Mouse (Mus musculus) neural tube, embryonic 13.5 days (tissue): Measurements from ENCODE around the gene 4833439L19Rik. TPM values are rescaled to one million over a fixed set of nuclear protein-coding genes. Genes with fewer than 3 reads are reported as not detected.

ENCODE experiments used
- ATAC-seq: fragments of 200-750 bp; cut with Nextera tagmentation; 2 replicates; pipeline ENCODE4 v1.8.0; 2017; ENCODE audit warnings: low read depth, mild to moderate bottlenecking, moderate TSS enrichment, moderate library complexity
- H3K27ac ChIP-seq: fragments of 300-500 bp; sonication (generic); replicated peaks from 2 replicates; pipeline ENCODE4 v1.5.1; 2015; ENCODE audit warnings: moderate library complexity, mild to moderate bottlenecking, inconsistent platforms
- H3K27me3 ChIP-seq: fragments of 300-500 bp; sonication (generic); 2 replicates; pipeline ENCODE4 v1.6.1; 2015; ENCODE audit warnings: mild to moderate bottlenecking, inconsistent platforms
- H3K36me3 ChIP-seq: fragments of 300-500 bp; sonication (generic); 2 replicates; pipeline ENCODE4 v1.6.1; 2015; ENCODE audit warnings: mild to moderate bottlenecking, inconsistent platforms
- H3K4me1 ChIP-seq: fragments of 300-500 bp; sonication (generic); replicated peaks from 2 replicates; pipeline ENCODE4 v1.6.1; 2015; ENCODE audit warnings: inconsistent platforms
- H3K4me2 ChIP-seq: fragments of 300-500 bp; sonication (generic); 2 replicates; pipeline ENCODE4 v1.6.1; 2015; ENCODE audit warnings: inconsistent platforms, mild to moderate bottlenecking, moderate library complexity
- H3K4me3 ChIP-seq: fragments of 300-500 bp; sonication (generic); 2 replicates; pipeline ENCODE4 v1.5.1; 2015; ENCODE audit warnings: mild to moderate bottlenecking, inconsistent platforms
- H3K9ac ChIP-seq: fragments of 300-500 bp; sonication (generic); 2 replicates; pipeline ENCODE4 v1.6.1; 2015; ENCODE audit warnings: moderate library complexity, mild to moderate bottlenecking, inconsistent platforms
- H3K9me3 ChIP-seq: fragments of 300-500 bp; sonication (generic); 2 replicates; pipeline ENCODE4 v1.6.1; 2016; ENCODE audit warnings: inconsistent platforms
- WGBS: fragments of 180-500 bp; shearing (Covaris S2); methylation state at CpG from one replicate; pipeline ENCODE4 v1.1.7; 2015; 5-methylcytosine and 5-hydroxymethylcytosine counted together
- polyA plus RNA-seq: library from polyadenylated mRNA; unstranded; fragments of >200 nt; fragmentation: Nextera tagmentation; extraction: Ambion mirVana; gene quantifications from 2 replicates; pipeline ENCODE4 v1.2.1, GENCODE M21; 2015

Gene 4833439L19Rik
- polyA plus RNA-seq, 1 experiment from 2014 or later: 246 TPM

GRCm38 (mm10) chr13:54598622-54599143 lies 33.4 kb upstream of the 4833439L19Rik start:
- peaks cover 68% of the 10 kb centered on the region for H3K36me3 ChIP-seq
- no peak overlapping the region for H3K4me3 ChIP-seq
- H3K4me2 ChIP-seq: no peak overlapping the region
- WGBS: 90% methylated on average over 12 of the region's 12 CpGs
- no peaks in the 10 kb centered on the region for H3K27me3 ChIP-seq
- ATAC-seq: no peak
- H3K9ac ChIP-seq: no peak overlapping the region
- no peak overlapping the region for H3K27ac ChIP-seq
- no peaks in the 10 kb centered on the region for H3K9me3 ChIP-seq
- peaks cover 12% of the 10 kb centered on the region; the same call in 1 of the 2 replicates for H3K4me1 ChIP-seq

- H3K9ac ChIP-seq: no peak overlapping the region
- H3K9me3 ChIP-seq: no peaks in the 10 kb centered on the region
- ATAC-seq: no peak
- no peak overlapping the region for H3K27ac ChIP-seq
- 73% methylated on average over 5 of the region's 5 CpGs for WGBS
- no peak overlapping the region for H3K4me2 ChIP-seq
- no peaks in the 10 kb centered on the region for H3K27me3 ChIP-seq
- peaks cover 79% of the 10 kb centered on the region for H3K36me3 ChIP-seq
- H3K4me1 ChIP-seq: peaks cover 21% of the 10 kb centered on the region
- H3K4me3 ChIP-seq: no peak overlapping the region
Observed at GRCm38 (mm10) chr13:54596870-54597269, 31.6 kb upstream of the 4833439L19Rik start.

- Histone ChIP-seq H3K4me2 (no peak overlapping the region), H3K36me3 (peaks cover 77% of the 10 kb centered on the region), H3K4me3 (no peak overlapping the region), H3K27ac (no peak overlapping the region), H3K4me1 (peaks cover 27% of the 10 kb centered on the region), H3K9me3 (no peaks in the 10 kb centered on the region), H3K9ac (no peak overlapping the region), H3K27me3 (no peaks in the 10 kb centered on the region)
- no peak for ATAC-seq
- WGBS: 84% methylated on average over 8 of the region's 8 CpGs
Observed at GRCm38 (mm10) chr13:54596107-54596690, 31.0 kb upstream of the 4833439L19Rik start.

- 93% methylated on average over 11 of the region's 11 CpGs for WGBS
- H3K27ac ChIP-seq: no peak overlapping the region
Observed at GRCm38 (mm10) chr13:54593617-54594016, 28.4 kb upstream of the 4833439L19Rik start.

GRCm38 (mm10) chr13:54591776-54592356 lies 26.6 kb upstream of the 4833439L19Rik start:
- H3K36me3 ChIP-seq: peaks cover 47% of the 10 kb centered on the region
- H3K9ac ChIP-seq: no peak overlapping the region

More at GRCm38 (mm10) chr13:54593617-54594016, 28.4 kb upstream of the 4833439L19Rik start:
- Histone ChIP-seq H3K36me3 (peaks cover 60% of the 10 kb centered on the region), H3K4me1 (peaks cover 43% of the 10 kb centered on the region), H3K27me3 (no peaks in the 10 kb centered on the region), H3K4me2 (no peak overlapping the region), H3K4me3 (no peak overlapping the region), H3K9me3 (no peaks in the 10 kb centered on the region), H3K9ac (no peak overlapping the region)
- no peak for ATAC-seq

GRCm38 (mm10) chr13:54589996-54590951 lies 25.0 kb upstream of the 4833439L19Rik start, which contains the start of the genes Nop16 and Higd2a:
Nop16 (minus strand) TSS chr13:54590090.
Higd2a (plus strand) TSS chr13:54590207.
- Histone ChIP-seq H3K36me3 (peaks cover 45% of the 10 kb centered on the region), H3K9me3 (no peaks in the 10 kb centered on the region), H3K4me2 (peak within 1 kb of the TSS; percentile 75), H3K27ac (peak within 1 kb of the TSS; percentile 90), H3K4me3 (peak within 1 kb of the TSS; percentile 90), H3K27me3 (no peaks in the 10 kb centered on the region), H3K4me1 (peaks cover 41% of the 10 kb centered on the region), H3K9ac (peak within 1 kb of the TSS; percentile 86)
- WGBS: under 1% methylated on average over 51 of the region's 51 CpGs
- ATAC-seq: peak; percentile 97

More at GRCm38 (mm10) chr13:54591776-54592356, 26.6 kb upstream of the 4833439L19Rik start:
- Histone ChIP-seq H3K4me3 (peak overlapping the region; percentile 90; the same call in 1 of the 2 replicates), H3K27ac (no peak overlapping the region), H3K9me3 (no peaks in the 10 kb centered on the region), H3K4me1 (peaks cover 45% of the 10 kb centered on the region), H3K4me2 (peak overlapping the region; percentile 75), H3K27me3 (no peaks in the 10 kb centered on the region)
- ATAC-seq: no peak
- WGBS: 89% methylated on average over 8 of the region's 8 CpGs

GRCm38 (mm10) chr13:54589414-54589995 lies 24.3 kb upstream of the 4833439L19Rik start:
- 0 out of 2 replicates have a peak overlapping the region, but pooled peaks have one; percentile 33 for H3K27ac ChIP-seq
- H3K4me3 ChIP-seq: peak overlapping the region; percentile 90
- peak overlapping the region; percentile 86 for H3K9ac ChIP-seq
- H3K4me2 ChIP-seq: peak overlapping the region; percentile 75
- WGBS: 2% methylated on average over 24 of the region's 24 CpGs
- ATAC-seq: peak; percentile 16
- H3K9me3 ChIP-seq: no peaks in the 10 kb centered on the region
- H3K27me3 ChIP-seq: no peaks in the 10 kb centered on the region
- H3K4me1 ChIP-seq: peaks cover 41% of the 10 kb centered on the region
- H3K36me3 ChIP-seq: peaks cover 45% of the 10 kb centered on the region

- Histone ChIP-seq H3K4me1 (peaks cover 22% of the 10 kb centered on the region), H3K4me2 (no peak overlapping the region), H3K4me3 (no peak overlapping the region), H3K9me3 (no peaks in the 10 kb centered on the region), H3K9ac (no peak overlapping the region), H3K27me3 (no peaks in the 10 kb centered on the region), H3K36me3 (peaks cover 62% of the 10 kb centered on the region), H3K27ac (no peak overlapping the region)
- WGBS: 96% methylated on average over 11 of the region's 11 CpGs
- no peak for ATAC-seq
Observed at GRCm38 (mm10) chr13:54585831-54586230, 20.6 kb upstream of the 4833439L19Rik start.

- Histone ChIP-seq H3K27ac (no peak overlapping the region), H3K36me3 (peaks cover 91% of the 10 kb centered on the region), H3K4me2 (no peak overlapping the region), H3K4me3 (no peak overlapping the region), H3K27me3 (no peaks in the 10 kb centered on the region), H3K9ac (no peak overlapping the region), H3K4me1 (peaks cover 14% of the 10 kb centered on the region), H3K9me3 (no peaks in the 10 kb centered on the region)
- ATAC-seq: no peak
- 89% methylated on average over 5 of the region's 5 CpGs for WGBS
Observed at GRCm38 (mm10) chr13:54582860-54583259, 17.6 kb upstream of the 4833439L19Rik start.

- Histone ChIP-seq H3K4me2 (no peak overlapping the region), H3K9ac (no peak overlapping the region), H3K27ac (no peak overlapping the region), H3K9me3 (no peaks in the 10 kb centered on the region), H3K27me3 (no peaks in the 10 kb centered on the region), H3K36me3 (peaks cover 96% of the 10 kb centered on the region), H3K4me1 (peaks cover 21% of the 10 kb centered on the region), H3K4me3 (no peak overlapping the region)
- WGBS: 67% methylated on average over 10 of the region's 10 CpGs
- ATAC-seq: no peak
Observed at GRCm38 (mm10) chr13:54582126-54582525, 16.9 kb upstream of the 4833439L19Rik start.

GRCm38 (mm10) chr13:54581385-54581784 lies 16.1 kb upstream of the 4833439L19Rik start:
- H3K27ac ChIP-seq: no peak overlapping the region
- ATAC-seq: no peak
- no peaks in the 10 kb centered on the region for H3K9me3 ChIP-seq
- H3K27me3 ChIP-seq: no peaks in the 10 kb centered on the region
- H3K4me1 ChIP-seq: peaks cover 29% of the 10 kb centered on the region
- H3K36me3 ChIP-seq: peaks cover 97% of the 10 kb centered on the region
- no peak overlapping the region for H3K9ac ChIP-seq
- H3K4me3 ChIP-seq: no peak overlapping the region
- H3K4me2 ChIP-seq: no peak overlapping the region
- 84% methylated on average over 2 of the region's 2 CpGs for WGBS
